Mouse (Mus musculus) spleen, adult 2 months (tissue): ENCODE measurements around the gene Pla2g2d.

Experiments used
- CTCF ChIP-seq: fragments of 200-500 bp; IDR thresholded peaks from 2 replicates; pipeline ENCODE4 v1.5.1; 2011; ENCODE audit warnings: mild to moderate bottlenecking, inconsistent platforms; ENCODE audit not compliant: insufficient read depth, insufficient read length, insufficient replicate concordance; ENCODE audit errors: extremely low read depth
- POLR2A ChIP-seq: fragments of 200-500 bp; IDR thresholded peaks from 2 replicates; pipeline ENCODE4 v1.6.1; 2011; ENCODE audit warnings: low read depth, low read length, inconsistent platforms

- no peak for TF ChIP-seq POLR2A
- TF ChIP-seq CTCF: no peak
Observed at GRCm38 (mm10) chr4:138824660-138825059, 49.1 kb downstream of the Pla2g2d start.
